Mouse (Mus musculus): ENCODE results near the gene Fibcd1. TPM values are rescaled to one million over a fixed set of nuclear protein-coding genes. Genes with fewer than 3 reads are reported as not detected.

Fibcd1 gene
- total RNA-seq (2021) = 10 to 100 TPM in 1 of 2 experiments, 1 to 10 TPM in 1; 9.1 to 10.4 TPM

DNA sequence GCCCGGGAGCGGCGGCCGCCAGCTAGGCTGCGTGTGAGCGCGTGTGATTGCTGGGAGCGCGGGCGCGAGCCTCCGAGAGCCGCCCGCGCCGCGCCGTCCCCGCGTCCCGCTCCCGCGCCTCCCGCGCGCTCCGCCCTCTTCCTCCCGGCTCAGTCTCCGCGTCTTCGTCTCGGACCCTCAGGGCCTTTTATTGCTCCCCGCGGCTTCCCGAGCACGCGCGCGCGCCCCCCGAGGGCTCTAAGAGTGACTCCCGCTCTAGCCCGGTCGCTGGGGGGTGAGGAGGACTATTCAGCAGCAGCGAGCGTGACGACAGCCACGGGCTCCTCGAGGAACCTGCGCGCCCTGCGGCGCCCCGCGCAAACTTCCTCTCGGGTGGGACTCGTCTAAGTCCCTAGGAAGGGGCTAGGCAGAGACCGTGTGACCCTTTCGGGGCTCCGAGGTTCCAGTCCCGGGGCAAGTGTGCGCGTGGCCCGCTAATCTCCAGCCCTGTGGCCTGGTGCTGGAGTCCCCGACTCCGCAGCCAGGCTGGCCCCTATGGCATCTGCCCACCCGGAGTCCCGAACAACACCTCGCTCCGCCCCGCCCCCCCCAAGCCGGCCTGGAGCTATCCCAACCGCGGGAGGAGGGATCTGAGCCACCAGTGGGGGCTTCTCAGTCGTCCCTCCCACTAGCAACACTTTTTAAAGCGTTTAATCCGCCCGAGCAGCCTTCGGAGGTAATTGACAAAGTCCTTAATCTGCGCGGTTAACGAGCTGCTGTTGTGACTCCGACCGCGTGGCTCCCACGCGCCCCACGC, at the start of gene Fibcd1:
Fibcd1 (minus strand) TSS at position 110 of the 796 bp plus-strand sequence.
- peak in 1 of 2 experiments; percentile 24 for DNase-seq (ENCODE audit: low spot score in 2 of 2)
- intact Hi-C loops (cut with DNase I) = no loop called here

DNA sequence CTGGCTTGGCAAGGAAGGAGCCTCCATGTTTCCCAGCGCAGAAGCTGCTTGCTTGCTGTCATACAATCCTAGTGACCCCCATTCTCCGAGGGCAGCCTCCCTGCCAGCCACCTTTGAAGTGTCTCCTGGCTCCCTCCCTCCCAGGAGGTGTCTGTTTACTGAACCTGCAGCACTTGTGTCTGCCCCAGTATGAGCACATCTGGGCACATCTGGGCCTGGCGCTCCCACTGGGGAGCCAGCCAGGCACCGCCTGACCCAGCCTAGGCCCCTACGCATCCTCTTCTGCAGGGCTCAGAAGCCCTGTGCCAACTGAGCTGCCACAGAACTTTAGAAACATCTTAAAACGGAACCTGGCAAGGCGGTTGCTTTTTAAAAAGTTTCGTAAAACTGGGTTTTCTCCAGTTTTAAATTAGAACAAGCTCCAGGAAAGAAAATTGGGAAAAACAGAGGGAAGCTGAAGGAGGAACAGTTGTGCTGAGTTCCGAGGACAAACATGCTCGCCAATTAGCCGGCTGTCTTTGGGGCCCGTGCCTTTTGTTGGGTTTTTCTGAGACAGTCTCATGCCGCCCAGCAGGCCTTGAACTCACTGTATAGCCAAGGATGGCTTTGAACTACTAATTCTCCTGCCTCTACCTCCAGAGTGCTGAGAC, 48.5 kb upstream of the Fibcd1 start:
- DNase-seq (ENCODE audit: low spot score in 2 of 2) = peak; percentile 30 to 86
- intact Hi-C loops (cut with DNase I) = no loop called here

DNA sequence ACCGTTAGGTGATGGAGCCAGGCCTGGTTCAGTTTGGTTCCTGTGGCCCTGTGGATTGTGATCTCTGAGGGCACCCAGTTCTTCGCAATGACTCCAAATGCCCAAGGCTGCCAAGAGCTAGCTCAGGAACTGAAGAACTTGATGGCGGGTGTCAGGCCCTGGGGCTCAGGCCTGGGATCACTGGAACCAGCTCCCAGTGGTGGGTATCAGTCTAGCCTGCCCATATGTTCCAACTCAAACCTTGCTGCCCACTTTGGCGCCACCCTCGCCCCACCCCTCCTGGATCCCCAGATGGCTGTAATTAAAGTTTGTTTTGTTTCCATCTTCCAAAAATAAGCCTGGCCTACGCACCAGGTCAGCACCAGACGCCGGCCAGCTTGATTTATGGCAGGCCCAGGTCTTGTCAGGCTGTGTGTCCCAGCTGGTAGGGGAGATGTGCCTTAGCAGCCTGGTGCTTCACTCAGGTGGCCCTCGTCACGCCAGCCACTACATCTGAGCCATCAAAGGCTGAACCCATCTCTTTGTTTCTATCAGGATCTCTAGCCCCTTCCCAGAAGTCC, 47.4 kb upstream of the Fibcd1 start:
- DNase-seq (ENCODE audit: low spot score in 2 of 2) = peak in 1 of 2 experiments; percentile 9
- intact Hi-C loops (cut with DNase I) = no loop called here

DNA sequence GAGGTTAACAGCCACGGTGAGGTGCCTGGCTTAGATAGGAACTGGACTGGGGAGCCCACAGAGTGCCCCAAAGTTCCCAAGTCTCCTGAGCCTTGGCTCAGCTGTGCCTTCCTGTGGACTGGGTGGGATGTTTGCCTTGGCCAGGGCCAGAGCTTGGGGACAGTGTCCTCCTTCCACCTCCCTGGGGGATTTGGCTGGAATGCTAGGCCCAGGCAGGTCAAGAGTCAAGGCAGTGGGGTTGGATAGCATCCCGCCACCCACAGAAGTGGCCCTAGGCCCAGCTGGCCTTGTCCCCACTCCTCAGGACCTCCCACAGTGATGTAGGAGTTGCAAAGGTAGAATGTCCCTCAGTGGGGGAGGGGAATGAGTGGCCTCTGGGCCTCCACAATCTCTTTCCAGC, 45.4 kb upstream of the Fibcd1 start:
- intact Hi-C loops (cut with DNase I) = no loop called here
- no peak for DNase-seq (ENCODE audit: low spot score in 2 of 2)

DNA sequence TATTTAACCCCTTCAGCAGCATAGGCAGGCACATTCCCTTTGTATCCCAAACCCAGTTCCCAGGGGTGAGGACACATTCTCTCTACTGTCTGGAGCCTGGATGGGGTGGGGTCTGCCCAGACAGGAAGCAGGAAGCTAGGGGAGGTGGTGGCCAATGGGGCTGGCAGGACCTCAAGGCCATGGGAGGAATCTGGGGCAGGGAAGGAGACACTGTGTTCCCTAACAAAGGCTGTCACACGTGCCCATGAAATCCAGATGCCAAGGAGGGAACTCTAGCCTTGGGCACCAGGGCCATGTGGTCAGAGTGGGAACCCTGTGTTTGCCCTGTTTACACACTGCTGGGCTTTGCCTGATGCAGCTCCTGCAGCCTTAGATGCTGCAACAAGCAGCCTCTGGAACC, 43.1 kb upstream of the Fibcd1 start:
- intact Hi-C loops (cut with DNase I) = loop anchor here (10.0 kb wide), 1 partner anchor 204 kb away; the partner anchor contains the start of gene Abl1
- no peak for DNase-seq (ENCODE audit: low spot score in 2 of 2)

DNA sequence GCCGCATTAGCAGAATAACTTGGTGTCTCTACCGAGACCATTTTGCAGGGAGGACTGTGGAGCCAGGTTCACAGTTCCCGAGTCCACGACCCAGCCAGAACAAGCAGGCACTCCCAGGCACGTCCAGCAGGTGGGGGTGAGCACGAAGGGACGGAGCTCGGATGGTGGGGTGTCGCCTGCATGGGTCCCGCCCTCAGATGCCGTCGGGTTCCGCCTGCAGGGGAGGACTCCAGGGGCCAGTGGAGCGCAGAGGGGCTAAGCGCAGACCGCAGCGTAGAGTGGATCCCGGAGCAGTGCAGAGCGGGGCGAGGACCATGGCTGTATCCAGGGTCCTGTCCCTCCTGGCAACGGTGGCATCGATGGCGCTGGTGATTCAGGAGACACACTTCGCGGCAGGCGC, 41.2 kb upstream of the Fibcd1 start, which contains the start of gene Lamc3:
Lamc3 (plus strand) TSS at position 262 of the 400 bp plus-strand sequence.
- DNase-seq (ENCODE audit: low spot score in 2 of 2) = no peak
- intact Hi-C loops (cut with DNase I) = loop anchor here (2.0 to 10.0 kb wide), 2 partner anchors 28 to 202 kb away; partner anchors contain the start of gene Abl1

DNA sequence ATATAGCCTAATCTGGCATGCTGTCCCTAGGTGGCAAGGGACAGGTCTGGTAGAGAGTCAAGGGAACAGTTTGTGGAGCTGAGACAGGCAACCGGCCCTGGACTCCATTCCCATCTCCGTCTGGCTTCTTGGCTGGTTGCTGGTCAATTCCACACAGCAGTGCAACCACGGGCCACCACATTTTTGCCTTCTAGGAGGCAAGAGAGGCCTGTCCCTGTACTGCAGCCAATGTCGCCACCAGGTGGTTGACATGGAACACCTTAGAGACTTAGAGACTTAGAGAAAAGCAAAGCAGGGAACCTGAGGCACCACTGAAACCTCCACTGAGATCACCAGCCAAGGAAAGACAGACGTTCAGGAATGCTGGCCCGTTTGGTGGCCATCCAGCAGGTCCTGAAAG, 39.0 kb upstream of the Fibcd1 start:
- intact Hi-C loops (cut with DNase I) = loop anchor here (2.0 to 10.0 kb wide), 3 partner anchors 70 to 200 kb away; partner anchors contain the start of gene Abl1
- DNase-seq (ENCODE audit: low spot score in 2 of 2) = peak; percentile 51 to 66

DNA sequence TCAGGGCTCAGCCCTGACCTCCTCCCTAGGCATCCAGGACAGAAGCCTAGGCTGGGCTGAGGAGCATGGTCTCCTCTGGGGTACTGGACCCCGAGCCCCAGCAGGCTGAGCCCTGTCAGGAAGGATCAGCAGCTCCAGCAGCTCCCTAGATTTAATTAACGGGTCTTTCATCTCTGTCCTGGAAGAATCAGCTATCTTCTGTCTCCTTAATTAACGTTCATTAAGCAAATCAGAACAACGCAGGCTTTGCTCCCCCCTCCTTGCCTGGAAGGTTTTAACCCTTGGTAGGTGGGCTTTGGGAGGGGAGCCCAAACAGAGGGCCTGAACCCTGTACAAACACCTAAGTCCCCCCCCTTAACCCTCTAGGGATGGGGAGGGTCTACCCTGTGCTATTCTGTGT, 37.3 kb upstream of the Fibcd1 start:
- intact Hi-C loops (cut with DNase I) = loop anchor here (10.0 kb wide), 1 partner anchor 198 kb away; the partner anchor contains the start of gene Abl1
- DNase-seq (ENCODE audit: low spot score in 2 of 2) = no peak

DNA sequence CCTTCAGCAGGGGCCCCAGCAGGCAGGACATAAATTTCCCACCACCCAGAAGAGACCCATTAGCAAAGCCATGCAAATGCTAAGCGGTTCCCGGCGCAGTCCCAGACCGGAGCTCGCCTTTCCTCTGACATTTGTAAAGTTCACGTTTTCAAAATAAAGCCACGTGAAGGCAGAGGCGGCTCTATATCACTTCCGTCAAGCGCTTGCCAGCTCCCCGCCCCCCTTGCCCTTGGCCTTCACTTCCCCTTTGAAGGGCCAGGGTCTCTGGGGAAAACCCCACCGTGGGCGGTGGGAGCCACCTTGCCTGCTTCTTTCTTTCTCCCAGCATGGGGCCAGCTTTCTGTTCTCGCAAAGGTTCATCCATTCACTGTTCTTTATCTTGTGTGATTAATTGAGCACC, 35.1 kb upstream of the Fibcd1 start:
- no peak for DNase-seq (ENCODE audit: low spot score in 2 of 2)
- intact Hi-C loops (cut with DNase I) = loop anchor here (10.0 kb wide), 1 partner anchor 196 kb away; the partner anchor contains the start of gene Abl1

DNA sequence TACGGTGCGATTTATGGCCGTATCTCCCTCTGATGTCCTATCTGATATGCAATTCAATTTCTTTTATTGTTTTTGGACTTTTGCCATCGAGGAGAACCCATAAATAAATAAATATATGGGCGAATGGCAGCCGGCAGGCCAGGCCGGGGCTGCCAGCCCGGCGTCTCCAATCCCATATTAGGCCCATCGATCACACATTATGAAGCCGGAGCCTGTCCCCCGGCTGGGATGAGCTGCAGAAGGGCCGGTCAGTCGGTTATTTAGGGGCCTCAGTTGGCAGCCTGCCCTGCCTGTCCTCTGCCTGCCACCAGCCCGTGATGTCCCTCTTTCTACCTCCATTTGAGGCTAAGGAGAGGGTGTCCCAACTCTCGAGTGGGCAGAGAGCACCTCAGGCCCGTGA, 32.8 kb upstream of the Fibcd1 start:
- no peak for DNase-seq (ENCODE audit: low spot score in 2 of 2)
- intact Hi-C loops (cut with DNase I) = no loop called here

DNA sequence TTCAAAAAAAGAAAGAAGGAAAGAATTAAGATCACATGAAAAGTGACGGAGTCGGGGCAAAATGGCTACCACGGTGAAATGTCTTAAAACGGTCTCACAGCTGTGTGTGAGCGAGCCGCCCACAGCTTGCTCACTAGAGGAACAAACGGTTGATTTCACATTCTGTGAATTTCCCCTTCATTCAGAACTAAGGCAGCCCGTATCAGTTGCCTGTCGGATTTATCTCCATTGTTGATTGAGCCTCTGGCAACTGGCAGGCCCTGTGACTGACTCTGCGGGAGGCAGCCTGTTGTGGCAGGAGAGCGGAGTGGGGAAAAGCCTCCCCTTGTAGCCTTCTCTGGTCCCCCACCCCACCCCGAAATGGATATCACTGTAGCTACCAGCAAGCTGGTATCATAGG, 30.6 kb upstream of the Fibcd1 start:
- DNase-seq (ENCODE audit: low spot score in 2 of 2) = peak; percentile 37 to 63

DNA sequence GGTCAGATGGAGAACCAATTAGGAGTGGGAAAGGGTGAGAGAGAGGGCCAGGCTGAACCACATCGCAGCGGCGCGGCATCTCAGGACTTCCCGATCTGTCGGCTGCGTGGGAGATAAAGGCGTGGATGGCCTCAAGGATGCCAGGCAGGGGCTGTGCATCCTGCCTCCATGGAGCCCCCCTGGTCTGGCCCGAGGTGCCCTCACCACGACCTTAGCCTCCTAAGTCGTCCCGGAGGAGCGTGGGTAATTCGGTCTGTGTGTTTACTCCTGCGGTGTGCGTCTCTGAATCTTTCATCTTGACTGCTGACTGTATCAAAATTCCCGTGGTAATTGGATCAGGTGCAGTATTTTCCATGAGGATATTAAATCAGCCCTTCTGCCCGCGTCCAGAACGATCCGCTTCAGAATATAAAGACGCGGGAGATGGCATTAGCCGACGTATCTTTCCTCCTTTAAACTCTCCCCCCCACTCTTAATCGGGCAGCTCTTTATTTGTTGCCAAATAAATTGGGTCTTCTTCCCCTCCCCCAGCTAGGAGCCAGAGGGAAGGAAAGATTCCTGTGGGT, 28.6 kb upstream of the Fibcd1 start:
- intact Hi-C loops (cut with DNase I) = no loop called here
- no peak for DNase-seq (ENCODE audit: low spot score in 2 of 2)

More for the DNA sequence above, 30.6 kb upstream of the Fibcd1 start:
- intact Hi-C loops (cut with DNase I) = no loop called here

DNA sequence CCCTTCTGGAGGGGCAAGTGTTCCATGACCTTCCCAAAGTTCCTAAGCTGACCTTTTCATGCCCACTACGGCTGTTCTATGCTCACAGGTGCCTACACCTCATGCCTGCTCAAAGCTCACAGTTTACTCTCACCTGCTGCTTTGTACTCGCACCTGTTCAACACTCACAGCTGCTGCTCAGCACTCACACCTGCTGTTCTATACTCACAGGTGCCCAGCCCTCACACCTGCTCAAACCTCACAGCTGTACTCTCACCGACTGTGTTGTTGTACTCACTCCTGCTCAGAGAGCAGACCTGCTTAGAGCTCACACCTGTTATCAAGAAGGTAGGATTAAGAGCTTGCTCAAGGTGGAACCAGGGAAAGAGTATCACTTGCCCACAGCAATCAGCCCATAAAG, 24.9 kb upstream of the Fibcd1 start:
- intact Hi-C loops (cut with DNase I) = no loop called here
- no peak for DNase-seq (ENCODE audit: low spot score in 2 of 2)

DNA sequence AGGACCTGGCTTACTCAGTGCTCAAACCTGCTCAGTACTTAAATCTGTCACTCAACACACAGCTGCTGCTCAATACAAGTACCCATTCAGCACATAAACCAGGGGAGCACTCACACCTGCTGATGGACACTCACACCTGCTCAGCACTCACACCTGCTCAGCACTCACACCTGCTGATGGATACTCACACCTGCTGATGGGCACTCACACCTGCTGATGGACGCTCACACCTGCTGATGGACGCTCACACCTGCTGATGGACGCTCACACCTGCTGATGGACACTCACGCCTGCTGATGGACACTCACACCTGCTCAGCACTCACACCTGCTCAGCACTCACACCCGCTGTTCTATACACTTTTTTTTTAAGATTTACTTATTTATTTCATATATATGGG, 23.9 kb upstream of the Fibcd1 start:
- intact Hi-C loops (cut with DNase I) = no loop called here
- DNase-seq (ENCODE audit: low spot score in 2 of 2) = no peak

DNA sequence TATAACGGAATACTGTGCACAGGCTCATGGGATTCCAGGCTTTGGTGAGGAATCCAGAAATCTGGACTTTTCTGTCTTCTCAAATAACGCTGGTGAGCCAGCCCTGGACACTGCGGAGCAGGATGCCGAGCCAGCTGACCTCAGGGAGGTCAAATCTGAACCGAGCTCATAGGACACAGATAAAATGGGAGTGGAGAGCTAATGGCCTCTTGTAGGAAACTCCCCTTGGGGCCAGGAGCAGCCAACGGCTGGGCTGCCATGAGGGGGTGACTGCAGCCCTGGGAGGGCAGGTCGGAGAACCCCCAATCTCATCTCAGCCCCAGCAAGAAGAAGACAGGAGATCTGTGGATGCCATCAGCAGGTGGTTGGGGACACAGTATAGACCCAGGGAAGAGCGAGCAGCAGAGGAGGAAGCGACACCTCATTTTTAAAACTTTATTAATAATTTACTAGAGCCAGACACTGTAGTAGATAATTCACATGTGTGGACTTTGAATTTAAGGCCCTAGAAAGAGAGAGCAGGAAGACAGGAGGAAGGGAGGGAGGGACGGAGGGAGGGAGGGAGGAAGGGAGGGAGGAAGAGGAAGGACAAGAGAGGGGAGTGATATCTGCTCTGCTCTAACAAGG, 22.8 kb upstream of the Fibcd1 start:
- intact Hi-C loops (cut with DNase I) = no loop called here
- DNase-seq (ENCODE audit: low spot score in 2 of 2) = no peak

DNA sequence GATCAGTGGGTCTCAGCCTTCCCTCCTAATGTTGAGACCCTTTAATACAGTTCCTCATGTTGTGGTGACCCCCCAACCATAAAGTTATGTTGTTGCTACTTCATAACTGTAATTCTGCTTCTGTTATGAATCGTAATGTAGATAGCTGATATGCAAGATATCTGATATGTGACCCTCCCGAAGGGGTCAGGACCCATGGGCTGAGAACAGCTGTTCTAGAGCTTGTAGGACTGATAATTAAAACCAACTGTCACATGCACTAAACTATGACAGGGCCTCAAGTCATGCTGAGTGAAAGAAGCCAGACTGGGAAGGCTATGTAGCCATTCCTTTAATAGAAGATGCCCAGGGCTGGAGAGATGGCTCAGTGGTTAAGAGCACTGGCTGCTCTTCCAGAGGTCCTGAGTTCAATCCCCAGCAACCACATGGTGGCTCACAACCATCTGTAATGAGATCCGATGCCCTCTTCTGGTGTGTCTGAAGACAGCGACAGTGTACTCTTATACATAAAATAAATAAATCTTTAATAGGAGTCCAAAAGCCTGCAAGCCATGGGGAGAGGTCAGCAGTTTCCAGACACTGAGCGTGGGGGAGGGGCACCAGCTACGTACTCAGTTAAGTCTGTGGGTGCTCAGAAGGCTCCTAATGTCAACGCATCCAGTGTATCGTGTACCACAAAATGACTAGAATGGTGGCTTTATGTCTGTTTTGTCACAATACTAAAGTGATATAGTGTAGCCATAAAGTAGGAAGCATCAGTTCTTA, 22.1 kb upstream of the Fibcd1 start:
- intact Hi-C loops (cut with DNase I) = no loop called here
- no peak for DNase-seq (ENCODE audit: low spot score in 2 of 2)

DNA sequence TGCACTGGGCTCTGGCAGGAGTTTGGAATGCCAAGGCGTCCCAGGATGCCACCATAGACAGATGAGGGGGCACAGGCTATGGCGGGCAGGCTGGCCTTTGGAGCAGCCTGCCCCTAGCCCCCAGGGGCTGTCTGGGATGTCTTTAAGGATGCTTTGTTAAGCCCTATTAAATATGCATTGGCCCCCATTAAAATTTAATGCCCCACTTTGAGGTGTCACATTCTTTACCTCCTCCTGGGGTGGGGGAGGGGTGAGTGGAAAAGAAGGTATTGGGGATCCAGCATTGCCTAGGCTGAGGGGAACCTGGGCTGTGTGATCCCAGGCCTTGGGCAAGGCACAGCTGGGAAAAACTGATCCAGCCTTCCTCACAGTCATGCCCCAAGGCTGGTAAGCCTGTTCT, 20.0 kb upstream of the Fibcd1 start:
- intact Hi-C loops (cut with DNase I) = no loop called here

DNA sequence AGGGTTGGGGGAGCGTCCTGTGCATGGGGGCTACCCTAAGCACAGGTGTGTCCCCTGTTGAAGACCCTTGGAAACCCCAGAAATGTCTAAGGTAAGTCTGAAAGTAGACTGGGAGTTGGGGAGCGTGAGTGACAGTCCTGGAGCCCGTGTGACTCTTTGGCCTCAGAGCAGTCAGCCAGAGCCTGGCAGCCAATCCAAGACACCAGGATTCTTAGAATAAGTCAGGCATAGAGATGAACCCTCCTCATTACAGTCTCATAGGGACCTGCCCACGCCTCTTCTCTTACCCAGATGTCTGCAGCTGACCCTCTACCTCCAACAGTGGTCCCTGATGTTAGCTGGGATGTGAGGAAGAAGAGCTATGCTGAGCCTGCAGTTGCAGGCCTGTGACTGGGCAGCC, 19.5 kb upstream of the Fibcd1 start:
- intact Hi-C loops (cut with DNase I) = no loop called here
- no peak for DNase-seq (ENCODE audit: low spot score in 2 of 2)

More for the DNA sequence above, 20.0 kb upstream of the Fibcd1 start:
- no peak for DNase-seq (ENCODE audit: low spot score in 2 of 2)

DNA sequence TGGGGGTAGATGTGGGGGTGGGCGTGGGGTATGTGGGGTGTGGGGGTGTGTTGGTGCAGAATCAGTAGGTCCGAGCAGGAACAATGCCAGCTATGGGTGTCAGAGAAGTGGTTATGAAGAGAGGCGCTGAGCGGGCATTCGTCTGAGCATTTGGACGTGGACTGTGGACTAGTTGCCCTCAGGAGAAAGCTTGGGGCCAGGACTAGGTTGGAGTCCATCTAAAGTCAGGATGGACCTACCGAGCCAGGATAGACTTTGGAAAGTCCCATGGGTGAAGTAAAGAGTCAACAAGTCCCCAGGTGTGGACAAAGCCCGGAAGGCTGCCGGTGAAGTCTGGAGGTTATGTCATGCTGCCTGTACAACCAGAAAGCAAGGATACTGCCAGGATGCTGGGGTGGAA, 19.1 kb upstream of the Fibcd1 start:
- no peak for DNase-seq (ENCODE audit: low spot score in 2 of 2)
- intact Hi-C loops (cut with DNase I) = no loop called here

All from left cerebral cortex, postnatal 25 days (tissue).